ENCODE assay signal across 8 mouse cellular contexts in genomic region chr10:75772795-75773664, GRCm38 (mm10). TPM values are rescaled to one million over a fixed set of nuclear protein-coding genes. Genes with fewer than 3 reads are reported as not detected.
DNase-seq lines count a peak whose midpoint lies in the region; ATAC-seq lines count a peak whose summit lies in the region.

Gene Ddt, minus strand, starts transcription at chr10:75773414.

- peaks cover 11% of the 10 kb centered on the region; the same call in 1 of the 2 replicates for H3K27me3 ChIP-seq in heart, embryonic 12.5 days (replicated peaks)
- H3K27me3 ChIP-seq in liver, embryonic 12.5 days (replicated peaks): peaks cover 22% of the 10 kb centered on the region
- H3K27me3 ChIP-seq in stomach, embryonic 16.5 days (ENCODE audit: control insufficient read depth, insufficient read depth, low read length): no peaks in the 10 kb centered on the region

- peaks cover 10% of the 10 kb centered on the region for H3K4me1 ChIP-seq in heart, embryonic 12.5 days (replicated peaks)
- peaks cover 24% of the 10 kb centered on the region for H3K4me1 ChIP-seq in liver, embryonic 12.5 days
- H3K4me1 ChIP-seq in stomach, embryonic 16.5 days (ENCODE audit: control insufficient read depth, insufficient read depth, low read length): peaks cover 5% of the 10 kb centered on the region

- DNase-seq in CD4-positive helper T cell, adult 2 months (ENCODE audit: low read depth, low spot score): peak; percentile 93
- DNase-seq in brain, embryonic 18.5 days (ENCODE audit: low read depth, low spot score): peak; percentile 76
- DNase-seq in kidney, postnatal 10 days: peak; percentile 95
- DNase-seq in neural tube, embryonic 10.5 days (ENCODE audit: extremely low spot score, low spot score): peak; percentile 89

- peak within 1 kb of the TSS; percentile 99 for H3K4me2 ChIP-seq in heart, embryonic 12.5 days
- H3K4me2 ChIP-seq in liver, embryonic 12.5 days: peak within 1 kb of the TSS; percentile 99
- peak within 1 kb of the TSS; percentile 97 for H3K4me2 ChIP-seq in stomach, embryonic 16.5 days (ENCODE audit: low read depth, low read length)

- peak; percentile 94 for ATAC-seq in erythroid progenitor cell, adult 5-6 weeks (replicated peaks; ENCODE audit: low FRiP score, poor library complexity, severe bottlenecking)
- peak; percentile 97 for ATAC-seq in heart, embryonic 12.5 days (ENCODE audit: insufficient number of reproducible peaks, low FRiP score)
- peak; percentile 92 for ATAC-seq in liver, embryonic 12.5 days
- ATAC-seq in stomach, embryonic 16.5 days (ENCODE audit: insufficient read depth, low FRiP score): peak; percentile 95

- H3K9me3 ChIP-seq in heart, embryonic 12.5 days (replicated peaks): no peaks in the 10 kb centered on the region
- H3K9me3 ChIP-seq in liver, embryonic 12.5 days (replicated peaks): no peaks in the 10 kb centered on the region
- no peaks in the 10 kb centered on the region for H3K9me3 ChIP-seq in stomach, embryonic 16.5 days (replicated peaks; ENCODE audit: control insufficient read depth, low read length)

- no peaks in the 10 kb centered on the region for H3K36me3 ChIP-seq in heart, embryonic 12.5 days
- H3K36me3 ChIP-seq in liver, embryonic 12.5 days: no peaks in the 10 kb centered on the region
- no peaks in the 10 kb centered on the region for H3K36me3 ChIP-seq in stomach, embryonic 16.5 days (ENCODE audit: control insufficient read depth, insufficient read depth, low read length)

- H3K9ac ChIP-seq in heart, embryonic 12.5 days: peak within 1 kb of the TSS; percentile 78
- H3K9ac ChIP-seq in liver, embryonic 12.5 days: peak within 1 kb of the TSS; percentile 78
- peak within 1 kb of the TSS; percentile 77 for H3K9ac ChIP-seq in stomach, embryonic 16.5 days (ENCODE audit: low read length)

- H3K27ac ChIP-seq in heart, embryonic 12.5 days (ENCODE audit: poor library complexity, severe bottlenecking): no peak within 1 kb of the TSS
- H3K27ac ChIP-seq in liver, embryonic 12.5 days: peak within 1 kb of the TSS; percentile 72
- H3K27ac ChIP-seq in stomach, embryonic 16.5 days (ENCODE audit: low read length): peak within 1 kb of the TSS; percentile 58

- WGBS in heart, embryonic 12.5 days: under 1% methylated on average over 44 of the region's 47 CpGs
- under 1% methylated on average over 46 of the region's 47 CpGs for WGBS in liver, embryonic 12.5 days (ENCODE audit: insufficient replicate concordance)
- WGBS in stomach, embryonic 16.5 days: under 1% methylated on average over 46 of the region's 47 CpGs

- peak within 1 kb of the TSS; percentile 62 for H3K4me3 ChIP-seq in heart, embryonic 12.5 days
- peak within 1 kb of the TSS; percentile 72 for H3K4me3 ChIP-seq in liver, embryonic 12.5 days
- peak within 1 kb of the TSS; percentile 74 for H3K4me3 ChIP-seq in stomach, embryonic 16.5 days (replicated peaks; ENCODE audit: low read length)

RNA-seq across cellular contexts. Expression of gene Ddt, which starts in this region (rescaled TPM):
- 33.5 TPM in 1 of 2 replicates, not detected in the other for total RNA-seq in erythroid progenitor cell, adult 5-6 weeks (2015; ENCODE audit: low replicate concordance)
- not detected in 2 replicates for total RNA-seq in erythroid progenitor cell, adult 5-6 weeks (2017; ENCODE audit: low replicate concordance)
- polyA plus RNA-seq in heart, embryonic 12.5 days (2016; fragmentation: Nextera tagmentation; extraction: Ambion mirVana): 31.0 and 35.3 TPM in 2 replicates
- 163 and 171 TPM in 2 replicates for polyA plus RNA-seq in liver, embryonic 12.5 days (2016; fragmentation: Nextera tagmentation; extraction: Ambion mirVana)
- 57.1 and 72.9 TPM in 2 replicates for polyA plus RNA-seq in stomach, embryonic 16.5 days (2015; fragmentation: Nextera tagmentation; extraction: Ambion mirVana)
